9 mouse cellular contexts compared by ENCODE assay signal in genomic region chr10:59504291-59504690, GRCm38 (mm10).
DNase-seq lines count a peak whose midpoint lies in the region; ATAC-seq and TF ChIP-seq lines count a peak whose summit lies in the region.
"Had no signal": no experiment of that assay in that cellular context is flagged by ENCODE, and none has a peak within 500 bp of the region (broad histone marks: within the 10 kb centered on the region; RNA-seq: fewer than 3 reads in every experiment).

No protein-coding gene starts in this region.

- H3K9me3 ChIP-seq in forebrain, embryonic 14.5 days (replicated peaks; ENCODE audit: control insufficient read depth, low read length) = no peaks in the 10 kb centered on the region
- no peaks in the 10 kb centered on the region for H3K9me3 ChIP-seq in forebrain, embryonic 11.5 days (ENCODE audit: control insufficient read depth, low read length)
- no peaks in the 10 kb centered on the region for H3K9me3 ChIP-seq in hindbrain, embryonic 14.5 days (ENCODE audit: control insufficient read depth, low read length)
- H3K9me3 ChIP-seq in hindbrain, embryonic 10.5 days = no peaks in the 10 kb centered on the region
- H3K9me3 ChIP-seq in midbrain, embryonic 13.5 days = no peaks in the 10 kb centered on the region
- no peaks in the 10 kb centered on the region for H3K9me3 ChIP-seq in midbrain, embryonic 11.5 days (ENCODE audit: control insufficient read depth, low read length)
- no peaks in the 10 kb centered on the region for H3K9me3 ChIP-seq in stomach, postnatal 0 days (ENCODE audit: control insufficient read depth, low read length)

- ATAC-seq in forebrain, embryonic 14.5 days = no peak
- ATAC-seq in forebrain, embryonic 11.5 days (replicated peaks; ENCODE audit: low FRiP score) = no peak
- no peak for ATAC-seq in hindbrain, embryonic 14.5 days (ENCODE audit: low FRiP score)
- peak; percentile 82 for ATAC-seq in midbrain, embryonic 13.5 days
- ATAC-seq in midbrain, embryonic 11.5 days (ENCODE audit: low FRiP score) = no peak
- ATAC-seq in stomach, postnatal 0 days (ENCODE audit: low FRiP score, low TSS enrichment) = no peak

- H3K4me2 ChIP-seq in forebrain, embryonic 14.5 days (ENCODE audit: low read length) = peak overlapping the region; percentile 37; the same call in 1 of the 2 replicates
- H3K4me2 ChIP-seq in forebrain, embryonic 11.5 days (ENCODE audit: low read depth, low read length, severe bottlenecking) = no peak overlapping the region
- peak overlapping the region; percentile 45 for H3K4me2 ChIP-seq in hindbrain, embryonic 14.5 days (replicated peaks)
- no peak overlapping the region for H3K4me2 ChIP-seq in midbrain, embryonic 13.5 days (replicated peaks)
- H3K4me2 ChIP-seq in midbrain, embryonic 11.5 days = no peak overlapping the region; the same call in 1 of the 2 replicates
- H3K4me2 ChIP-seq in stomach, postnatal 0 days (replicated peaks; ENCODE audit: low read depth) = peak overlapping the region; percentile 55; the same call in 1 of the 2 replicates

- H3K9ac ChIP-seq in forebrain, embryonic 14.5 days (ENCODE audit: low read length) = no peak overlapping the region
- no peak overlapping the region for H3K9ac ChIP-seq in forebrain, embryonic 11.5 days (ENCODE audit: low read length)
- H3K9ac ChIP-seq in hindbrain, embryonic 14.5 days = no peak overlapping the region
- no peak overlapping the region for H3K9ac ChIP-seq in midbrain, embryonic 13.5 days (replicated peaks)
- H3K9ac ChIP-seq in midbrain, embryonic 11.5 days (ENCODE audit: low read length) = no peak overlapping the region
- no peak overlapping the region for H3K9ac ChIP-seq in stomach, postnatal 0 days (ENCODE audit: low read length)

- no peak for TF ChIP-seq CTCF in stomach, postnatal 0 days (IDR thresholded peaks at IDR 0.05; ENCODE audit: low read depth)

- 0 out of 2 replicates have a peak, but pooled peaks cover 4% of the 10 kb centered on the region for H3K4me1 ChIP-seq in forebrain, embryonic 14.5 days (ENCODE audit: control insufficient read depth, insufficient read depth, low read length)
- no peaks in the 10 kb centered on the region for H3K4me1 ChIP-seq in forebrain, embryonic 11.5 days (replicated peaks; ENCODE audit: control insufficient read depth, insufficient read depth, low read length)
- peaks cover 12% of the 10 kb centered on the region for H3K4me1 ChIP-seq in hindbrain, embryonic 14.5 days (replicated peaks; ENCODE audit: control insufficient read depth, insufficient read depth, low read length)
- peaks cover 11% of the 10 kb centered on the region for H3K4me1 ChIP-seq in hindbrain, embryonic 10.5 days (replicated peaks)
- peaks cover 11% of the 10 kb centered on the region for H3K4me1 ChIP-seq in midbrain, embryonic 13.5 days (replicated peaks)
- H3K4me1 ChIP-seq in midbrain, embryonic 11.5 days (ENCODE audit: control insufficient read depth, insufficient read depth, low read length) = no peaks in the 10 kb centered on the region; the same call in none of the 2 replicates
- H3K4me1 ChIP-seq in stomach, postnatal 0 days (replicated peaks; ENCODE audit: control insufficient read depth, insufficient read depth) = no peaks in the 10 kb centered on the region

- no peak overlapping the region for H3K27ac ChIP-seq in forebrain, embryonic 14.5 days (ENCODE audit: low read depth, low read length)
- H3K27ac ChIP-seq in forebrain, embryonic 11.5 days (ENCODE audit: low read depth, low read length) = no peak overlapping the region
- H3K27ac ChIP-seq in hindbrain, embryonic 14.5 days = no peak overlapping the region
- no peak overlapping the region for H3K27ac ChIP-seq in hindbrain, embryonic 10.5 days
- no peak overlapping the region for H3K27ac ChIP-seq in midbrain, embryonic 13.5 days
- no peak overlapping the region for H3K27ac ChIP-seq in midbrain, embryonic 11.5 days (ENCODE audit: low read depth, low read length)
- H3K27ac ChIP-seq in stomach, postnatal 0 days (replicated peaks) = no peak overlapping the region

- H3K4me3 ChIP-seq in forebrain, embryonic 14.5 days (ENCODE audit: low read depth, low read length) = no peak overlapping the region
- no peak overlapping the region for H3K4me3 ChIP-seq in forebrain, embryonic 11.5 days (ENCODE audit: low read depth, low read length)
- H3K4me3 ChIP-seq in hindbrain, embryonic 14.5 days (replicated peaks; ENCODE audit: low read length) = no peak overlapping the region
- no peak overlapping the region for H3K4me3 ChIP-seq in hindbrain, embryonic 10.5 days
- no peak overlapping the region for H3K4me3 ChIP-seq in midbrain, embryonic 13.5 days (replicated peaks)
- no peak overlapping the region for H3K4me3 ChIP-seq in midbrain, embryonic 11.5 days (ENCODE audit: low read depth, low read length)
- H3K4me3 ChIP-seq in stomach, postnatal 0 days (ENCODE audit: low read depth, low read length) = no peak overlapping the region

- no peaks in the 10 kb centered on the region for H3K27me3 ChIP-seq in forebrain, embryonic 14.5 days (replicated peaks; ENCODE audit: control insufficient read depth, insufficient read depth, low read length)
- no peaks in the 10 kb centered on the region for H3K27me3 ChIP-seq in forebrain, embryonic 11.5 days (ENCODE audit: control insufficient read depth, insufficient read depth, low read length)
- H3K27me3 ChIP-seq in hindbrain, embryonic 14.5 days (ENCODE audit: control insufficient read depth, insufficient read depth, low read length) = no peaks in the 10 kb centered on the region
- H3K27me3 ChIP-seq in hindbrain, embryonic 10.5 days (ENCODE audit: insufficient read depth, poor library complexity, severe bottlenecking) = no peaks in the 10 kb centered on the region
- H3K27me3 ChIP-seq in midbrain, embryonic 13.5 days = no peaks in the 10 kb centered on the region
- no peaks in the 10 kb centered on the region for H3K27me3 ChIP-seq in midbrain, embryonic 11.5 days (ENCODE audit: control insufficient read depth, insufficient read depth, low read length)
- no peaks in the 10 kb centered on the region for H3K27me3 ChIP-seq in stomach, postnatal 0 days (ENCODE audit: control insufficient read depth, insufficient read depth, low read length)

- DNase-seq in forebrain, embryonic 14.5 days (ENCODE audit: low spot score) = peak; percentile 30
- no peak for DNase-seq in forebrain, embryonic 11.5 days (ENCODE audit: low spot score)
- peak; percentile 40 for DNase-seq in hindbrain, embryonic 14.5 days (ENCODE audit: low spot score)
- DNase-seq in hindbrain, embryonic 10.5 days (ENCODE audit: low spot score) = no peak
- no peak for DNase-seq in midbrain, embryonic 11.5 days (ENCODE audit: low spot score, missing footprints)
- no peak for DNase-seq in stomach, postnatal 0 days (ENCODE audit: low spot score)
- DNase-seq in embryo, embryonic 10 days (ENCODE audit: low spot score) = no peak
- DNase-seq: thymus, postnatal 4 days had no signal

- WGBS in forebrain, embryonic 14.5 days = 66% methylated on average over 3 of the region's 3 CpGs
- 78% methylated on average over 3 of the region's 3 CpGs for WGBS in forebrain, embryonic 11.5 days
- 43% methylated on average over 3 of the region's 3 CpGs for WGBS in hindbrain, embryonic 14.5 days
- WGBS in hindbrain, embryonic 10.5 days = 81% methylated on average over 3 of the region's 3 CpGs
- 55% methylated on average over 3 of the region's 3 CpGs for WGBS in midbrain, embryonic 13.5 days
- WGBS in midbrain, embryonic 11.5 days = 72% methylated on average over 3 of the region's 3 CpGs
- 33% methylated on average over 3 of the region's 3 CpGs for WGBS in stomach, postnatal 0 days

- no peaks in the 10 kb centered on the region for H3K36me3 ChIP-seq in forebrain, embryonic 14.5 days (ENCODE audit: control insufficient read depth, insufficient read depth, low read length)
- no peaks in the 10 kb centered on the region for H3K36me3 ChIP-seq in forebrain, embryonic 11.5 days (ENCODE audit: control insufficient read depth, insufficient read depth, low read length)
- no peaks in the 10 kb centered on the region for H3K36me3 ChIP-seq in hindbrain, embryonic 14.5 days (replicated peaks; ENCODE audit: control insufficient read depth, insufficient read depth)
- H3K36me3 ChIP-seq in hindbrain, embryonic 10.5 days = no peaks in the 10 kb centered on the region
- H3K36me3 ChIP-seq in midbrain, embryonic 13.5 days = no peaks in the 10 kb centered on the region
- no peaks in the 10 kb centered on the region for H3K36me3 ChIP-seq in midbrain, embryonic 11.5 days (ENCODE audit: control insufficient read depth, insufficient read depth, low read length)
- H3K36me3 ChIP-seq in stomach, postnatal 0 days (ENCODE audit: control insufficient read depth, insufficient read depth, low read length) = no peaks in the 10 kb centered on the region

- TF ChIP-seq EP300 in stomach, postnatal 0 days (optimal IDR thresholded peaks at IDR 0.05) = no peak

Comparison
In these comparisons a context has a peak if more than half of its experiments do, and no peak if none do; other contexts are left out.
1. DNase-seq: peak in forebrain, embryonic 14.5 days (single experiment) and hindbrain, embryonic 14.5 days (single experiment); none in forebrain, embryonic 11.5 days (single experiment), hindbrain, embryonic 10.5 days (single experiment), midbrain, embryonic 11.5 days (single experiment), stomach, postnatal 0 days (single experiment) and embryo, embryonic 10 days (single experiment).
2. H3K4me2 ChIP-seq: peak in forebrain, embryonic 14.5 days (single experiment), hindbrain, embryonic 14.5 days (single experiment) and stomach, postnatal 0 days (single experiment); none in forebrain, embryonic 11.5 days (single experiment), midbrain, embryonic 13.5 days (single experiment) and midbrain, embryonic 11.5 days (single experiment).